Mouse (Mus musculus) kidney, adult 18-20 months (tissue): ENCODE measurements at regions not wholly inside any gene's neighbourhood (a gene's known extent, or its start where the extent isn't known, plus 50 kb on each side); places are given as distances from the start of the nearest gene placed in this dataset.
A peak's percentile ranks its signal among the peaks of the same experiment; 100 is the strongest.
"Not testable (repeated sequence)": the region's sequence is repeated elsewhere in the genome, so short reads cannot be mapped to it uniquely, and the experiment has no call there.

Experiments used
- DNase-seq: peaks from one replicate; pipeline ENCODE4 v3.0.0; 2021

DNA sequence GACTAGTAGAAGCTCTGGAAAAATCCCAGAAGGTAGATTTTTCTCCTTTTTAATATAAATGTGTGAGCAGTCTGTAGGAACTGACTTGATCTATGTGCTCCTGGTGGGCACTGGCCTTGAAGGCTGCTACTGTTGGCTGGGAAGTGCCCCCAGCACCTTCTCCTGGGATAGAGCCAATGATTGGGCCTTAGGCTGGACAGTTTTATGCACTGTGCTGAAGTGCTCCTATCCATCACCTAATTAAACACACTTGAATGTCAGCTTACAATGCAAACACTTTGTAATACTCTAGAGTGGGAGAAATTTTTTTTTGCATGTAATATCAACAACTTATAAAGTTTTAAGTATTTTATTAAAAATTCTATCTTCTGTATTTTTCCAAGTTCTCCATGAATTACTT is 266.5 kb downstream of the Lyplal1 start:
- no peak for DNase-seq

- DNase-seq = no peak
Measured at GRCm38 (mm10) chr1:185851262-185851893, 265.7 kb downstream of the Lyplal1 start.

GRCm38 (mm10) chr1:185861692-185862091 is 255.4 kb downstream of the Lyplal1 start:
- no peak for DNase-seq

- no peak for DNase-seq
Measured at GRCm38 (mm10) chr1:185865945-185866344, 251.2 kb downstream of the Lyplal1 start.

DNA sequence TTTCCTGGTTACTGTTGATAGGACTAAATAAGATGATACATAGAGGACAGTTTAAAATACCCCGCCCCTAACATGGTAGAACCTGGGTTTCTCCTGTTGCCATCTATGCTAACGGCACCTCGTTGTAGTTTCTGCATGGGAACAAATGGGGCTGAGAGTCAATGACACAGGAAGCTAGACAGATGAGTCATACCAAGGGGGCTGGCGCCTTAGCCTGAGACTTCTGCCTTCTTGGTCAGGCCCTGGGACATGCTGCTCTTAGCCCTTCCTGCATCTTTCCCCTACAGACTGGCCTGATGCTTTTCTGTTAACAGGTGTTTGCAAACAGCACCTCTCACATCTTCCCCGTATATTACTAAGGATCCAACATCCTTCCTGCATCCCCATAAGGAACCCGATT is 250.5 kb downstream of the Lyplal1 start:
- DNase-seq = no peak

- DNase-seq = no peak
Measured at GRCm38 (mm10) chr1:185867018-185867417, 250.1 kb downstream of the Lyplal1 start.

DNA sequence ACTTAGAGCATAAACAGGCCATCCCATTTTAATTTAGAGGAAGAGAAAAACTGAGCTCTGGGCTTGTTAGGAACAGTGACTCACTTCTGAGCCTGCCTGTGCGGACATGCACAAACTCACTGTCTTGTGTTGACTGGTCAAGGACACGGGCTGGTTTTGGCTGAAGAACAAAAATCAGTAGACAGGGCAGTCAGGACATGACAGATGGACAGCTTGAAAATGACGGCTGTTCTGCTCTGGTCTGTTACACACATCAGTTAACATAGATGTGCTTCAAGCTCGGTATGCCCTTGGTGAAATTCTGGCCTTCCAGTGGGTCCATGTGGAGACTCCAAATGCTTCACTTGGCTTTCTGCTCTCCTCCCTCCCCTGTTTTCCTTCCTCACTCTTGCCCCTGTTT is 248.4 kb downstream of the Lyplal1 start:
- no peak for DNase-seq

DNA sequence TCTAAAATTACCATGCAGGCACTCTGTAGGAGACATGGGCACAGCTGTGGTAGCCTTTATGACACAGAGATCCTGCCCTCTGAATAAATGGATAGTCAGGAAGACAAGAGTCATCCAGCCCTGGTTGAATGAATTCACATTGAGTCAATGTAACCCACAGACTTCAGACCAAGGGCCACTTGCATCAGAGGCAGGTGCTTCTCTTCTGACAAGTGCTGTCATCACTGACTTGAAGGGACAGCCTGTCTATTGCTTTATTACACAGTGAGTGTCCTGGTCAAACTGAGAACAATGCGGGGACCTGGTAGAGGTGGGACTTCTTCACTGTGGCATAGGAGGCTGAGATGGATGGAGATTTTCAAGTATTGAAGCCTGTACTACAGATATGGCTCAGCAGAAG is 230.1 kb downstream of the Lyplal1 start:
- no peak for DNase-seq

GRCm38 (mm10) chr1:185891814-185892213 is 225.3 kb downstream of the Lyplal1 start:
- DNase-seq = no peak

DNA sequence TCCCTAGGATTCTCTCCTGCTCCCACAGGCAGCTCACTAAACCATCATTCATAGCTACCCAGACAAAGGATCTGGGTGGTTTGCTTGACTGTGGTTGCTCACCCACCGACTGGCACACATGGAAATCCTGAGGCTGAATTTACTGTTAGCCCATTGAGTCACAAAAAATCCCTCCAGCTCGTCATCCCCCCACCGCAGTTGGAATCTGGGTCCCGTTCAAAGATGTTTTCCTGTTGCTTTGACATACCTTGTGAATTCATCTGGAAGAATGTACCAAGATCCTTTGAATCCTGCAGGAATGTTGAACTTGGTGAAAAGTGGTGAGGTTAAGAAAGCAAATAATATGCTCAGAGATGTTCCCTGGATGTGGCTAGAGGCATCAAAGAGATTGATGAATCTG is 223.7 kb downstream of the Lyplal1 start:
- no peak for DNase-seq

DNA sequence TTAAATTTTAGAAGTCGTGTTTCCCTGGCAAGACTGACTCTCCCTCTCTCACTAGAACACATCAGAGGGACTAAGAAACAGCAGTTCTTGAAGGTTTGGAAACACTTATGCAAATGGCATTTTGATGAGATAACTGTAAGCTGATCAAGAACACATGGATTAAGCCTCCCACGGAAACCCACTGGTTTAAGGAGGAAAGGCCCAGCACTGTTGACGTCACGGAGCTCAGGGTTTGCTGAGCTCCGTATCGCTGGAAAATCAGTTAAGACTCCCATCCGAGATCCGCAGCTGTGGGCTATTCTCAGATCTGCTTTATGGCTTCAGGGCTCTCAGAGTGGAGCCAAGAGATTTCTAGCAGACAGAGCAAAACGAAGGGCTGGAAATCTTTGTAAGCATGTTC is 218.6 kb downstream of the Lyplal1 start:
- DNase-seq = no peak

GRCm38 (mm10) chr1:185900316-185900715 is 216.8 kb downstream of the Lyplal1 start:
- no peak for DNase-seq

GRCm38 (mm10) chr1:185902395-185902794 is 214.7 kb downstream of the Lyplal1 start:
- DNase-seq = no peak

DNA sequence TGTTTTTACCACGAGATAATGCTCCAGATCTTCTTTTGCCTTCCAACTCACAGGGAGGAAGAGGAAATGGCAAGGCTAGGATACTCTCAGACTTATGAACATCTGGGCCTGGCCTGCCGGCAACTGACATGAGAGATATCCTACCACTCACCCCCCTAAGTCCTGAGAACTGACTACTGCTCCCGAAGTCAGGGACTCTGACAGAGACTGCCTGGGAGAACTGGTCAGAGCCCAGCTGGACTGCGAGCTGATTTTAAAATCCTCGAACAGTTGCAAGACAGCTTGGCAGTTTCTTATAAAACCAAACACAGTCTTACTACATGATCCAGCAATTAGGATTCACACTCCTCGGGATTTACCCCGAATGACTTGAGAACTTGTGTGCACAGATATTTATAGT is 211.4 kb downstream of the Lyplal1 start:
- no peak for DNase-seq

- no peak for DNase-seq
Measured at GRCm38 (mm10) chr1:185915579-185915978, 201.5 kb downstream of the Lyplal1 start.

- DNase-seq = no peak
Measured at GRCm38 (mm10) chr1:185918663-185919062, 198.4 kb downstream of the Lyplal1 start.

- no peak for DNase-seq
Measured at GRCm38 (mm10) chr1:185923723-185924122, 193.4 kb downstream of the Lyplal1 start.

GRCm38 (mm10) chr1:185929000-185929399 is 188.1 kb downstream of the Lyplal1 start:
- DNase-seq = no peak

GRCm38 (mm10) chr1:185929761-185930160 is 187.3 kb downstream of the Lyplal1 start:
- DNase-seq = no peak

DNA sequence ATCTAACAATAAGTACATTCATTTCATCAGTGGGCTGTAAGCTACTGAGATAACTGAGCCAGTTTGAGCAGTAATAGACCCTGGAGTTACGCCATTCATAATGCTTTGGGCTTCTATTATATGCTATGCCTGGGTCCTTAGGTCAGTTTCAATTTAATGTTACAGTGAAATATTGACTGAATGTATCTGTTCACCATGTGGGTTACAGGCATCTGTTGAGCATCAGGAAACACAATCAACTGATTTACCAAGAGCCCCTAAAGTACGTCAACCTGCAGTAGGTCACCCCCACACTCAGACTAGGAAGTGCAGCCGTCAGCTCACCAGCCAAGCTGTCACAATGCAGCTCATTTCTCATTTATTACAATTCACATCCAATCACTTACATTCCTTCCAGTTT is 183.5 kb downstream of the Lyplal1 start:
- no peak for DNase-seq

DNA sequence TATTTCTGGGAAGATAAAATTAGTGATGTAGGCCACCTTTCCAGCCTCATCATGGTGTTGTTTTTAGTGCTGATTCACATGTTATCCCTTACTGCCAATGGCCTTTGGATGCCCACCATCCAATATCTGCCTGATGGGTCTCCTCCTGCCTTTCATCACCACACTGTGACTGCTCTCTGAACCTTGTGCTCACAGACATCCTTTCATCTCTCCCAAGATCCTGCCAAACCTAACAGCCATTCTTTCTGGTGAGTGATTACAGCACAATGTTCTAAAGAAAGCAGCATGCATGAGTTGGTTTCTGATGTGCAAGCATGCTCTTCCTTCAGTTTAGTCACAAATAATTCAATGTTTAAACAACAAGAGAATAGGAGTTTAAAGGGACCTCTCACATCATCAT is 180.1 kb downstream of the Lyplal1 start:
- DNase-seq = no peak

GRCm38 (mm10) chr1:185939914-185940313 is 177.2 kb downstream of the Lyplal1 start:
- no peak for DNase-seq

GRCm38 (mm10) chr1:185940511-185940910 is 176.6 kb downstream of the Lyplal1 start:
- no peak for DNase-seq

DNA sequence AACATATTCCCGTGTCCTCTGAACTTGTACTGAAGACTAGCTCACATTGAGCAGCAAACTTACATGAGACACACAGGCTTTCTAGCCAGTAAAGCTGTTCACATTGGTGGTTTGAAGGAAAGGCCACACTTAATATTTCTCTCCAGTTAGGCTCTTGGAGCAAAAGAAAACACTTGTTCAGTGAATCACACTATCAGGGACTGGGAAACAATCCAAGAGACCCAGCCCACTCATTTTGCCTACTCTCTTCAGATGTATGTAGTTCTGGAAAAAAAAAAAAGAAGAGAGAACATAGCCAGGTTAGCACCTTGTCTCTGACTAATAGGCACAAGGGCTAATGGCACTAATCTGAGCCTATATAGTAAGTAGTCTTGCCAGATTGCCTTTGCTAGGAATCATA is 165.9 kb downstream of the Lyplal1 start:
- no peak for DNase-seq

GRCm38 (mm10) chr1:185955821-185956220 is 161.3 kb downstream of the Lyplal1 start:
- DNase-seq = not testable (repeated sequence)

- peak; percentile 21 for DNase-seq
Measured at GRCm38 (mm10) chr1:185957557-185957956, 159.6 kb downstream of the Lyplal1 start.
